Mouse (Mus musculus): Measurements from ENCODE around the gene Chmp1a.
"Not testable (repeated sequence)": the region's sequence is repeated elsewhere in the genome, so short reads cannot be mapped to it uniquely, and the experiment has no call there.

Gene Chmp1a

DNA sequence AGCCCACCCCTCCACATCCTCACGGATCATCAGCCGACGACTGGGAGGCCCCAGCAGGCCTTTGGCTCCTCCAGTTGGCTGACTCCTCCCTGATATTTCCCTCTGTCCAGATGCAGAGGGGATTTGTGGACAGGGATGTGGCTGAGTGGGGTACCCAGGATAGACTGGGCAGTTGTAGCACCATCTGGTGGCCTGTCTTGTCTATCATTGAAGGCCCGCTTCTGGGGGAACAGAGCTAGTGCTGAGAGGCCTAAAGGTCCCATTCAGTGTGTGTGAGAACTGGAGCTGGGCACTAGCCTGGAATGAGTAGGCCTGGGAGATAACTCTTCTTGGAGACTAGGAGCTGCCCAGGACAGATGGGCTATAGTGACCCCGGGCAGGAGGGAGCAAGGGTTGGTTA is 19.2 kb upstream of the Chmp1a start:
- no peak for DNase-seq (ENCODE audit: low spot score)

DNA sequence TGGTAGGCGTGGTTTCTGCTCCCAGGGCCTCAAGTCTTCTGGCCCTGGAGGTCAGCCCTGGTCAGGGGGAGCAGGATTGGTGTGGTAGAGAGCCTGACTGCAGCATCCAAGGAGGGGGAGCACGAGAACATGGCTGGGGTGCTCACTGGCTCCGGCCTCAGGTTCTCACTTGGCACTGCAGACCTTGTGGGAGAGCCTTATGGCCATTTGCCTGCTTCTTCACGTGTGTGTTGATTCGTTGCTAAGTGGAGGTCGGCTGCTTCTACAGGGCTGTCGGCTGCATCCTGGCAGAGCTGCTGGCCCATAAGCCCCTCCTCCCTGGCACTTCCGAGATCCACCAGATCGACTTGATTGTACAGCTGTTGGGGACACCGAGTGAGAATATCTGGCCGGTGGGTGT is 17.8 kb upstream of the Chmp1a start:
- DNase-seq (ENCODE audit: low spot score), result not testable (repeated sequence)

DNA sequence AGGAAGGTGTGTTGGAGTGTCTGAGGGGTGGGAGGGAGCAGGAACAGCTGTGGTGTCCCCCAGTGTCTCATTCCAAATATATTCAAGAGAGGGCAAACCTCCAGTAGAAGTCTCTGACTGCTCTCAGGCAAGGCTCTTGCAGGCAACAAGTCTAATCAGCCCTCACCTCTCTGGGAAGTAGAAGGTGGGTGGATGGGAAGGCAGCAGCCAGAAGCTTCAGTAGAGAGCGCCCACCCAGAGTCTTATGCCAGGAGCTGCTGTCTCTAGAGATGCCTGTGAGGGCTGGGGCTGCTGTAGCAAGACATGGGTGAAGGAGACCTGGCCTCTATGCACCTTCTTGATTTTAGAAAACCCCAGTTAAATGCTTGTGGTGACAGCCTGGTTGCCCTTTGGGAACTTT is 15.9 kb upstream of the Chmp1a start:
- DNase-seq (ENCODE audit: low spot score), result no peak

DNA sequence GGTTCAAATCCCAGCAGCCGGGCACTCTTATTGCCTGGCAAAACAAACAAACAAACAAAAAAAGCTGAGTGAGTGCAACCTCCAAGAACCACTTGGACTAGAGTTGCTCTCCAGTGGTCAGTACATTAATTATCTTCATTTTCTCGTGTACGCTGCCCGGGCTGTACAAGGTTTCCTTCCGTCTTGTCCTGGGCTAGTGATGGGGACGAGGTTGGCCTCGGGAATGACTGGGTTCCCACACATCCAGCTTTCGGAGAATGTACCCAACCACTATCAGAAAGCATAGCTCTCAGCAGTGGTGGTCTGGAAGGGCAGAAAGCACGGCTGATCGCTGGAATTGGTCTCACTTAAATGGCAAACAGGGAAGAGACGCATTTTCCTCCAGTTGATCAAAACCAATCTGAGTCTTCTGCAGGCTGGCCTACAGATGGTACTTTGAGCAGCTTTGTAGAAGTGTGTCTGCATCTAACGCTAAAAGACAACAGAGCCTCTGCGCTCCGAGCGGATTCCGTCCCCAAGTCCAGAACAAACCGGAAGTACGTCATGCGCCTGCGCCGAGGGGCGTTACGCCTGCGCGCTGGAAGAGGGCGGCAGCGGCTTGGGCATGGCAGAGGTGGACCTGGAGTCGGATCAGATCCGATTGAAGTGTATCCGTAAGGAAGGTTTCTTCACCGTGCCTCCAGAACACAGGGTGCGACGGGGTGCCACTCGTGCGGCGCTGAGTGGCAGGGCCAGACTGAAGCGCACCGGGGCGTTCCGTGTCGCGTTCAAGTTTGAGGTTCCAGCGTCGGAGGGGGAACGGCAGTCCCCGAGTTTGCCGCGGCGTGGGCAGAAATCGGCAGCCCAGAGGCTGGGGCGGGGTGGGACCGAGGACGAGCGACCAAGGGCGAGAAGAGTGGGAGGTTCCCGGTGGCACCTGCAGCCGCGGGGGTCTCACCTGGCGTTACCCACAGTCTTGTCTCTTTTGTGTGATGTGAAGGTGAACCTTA is 12.0 kb upstream of the Chmp1a start, which contains the start of gene Cdk10:
Gene Cdk10 (plus strand): TSS at position 565 of the 989 bp plus-strand sequence.
- peak; percentile 95 for DNase-seq (ENCODE audit: low spot score)

DNA sequence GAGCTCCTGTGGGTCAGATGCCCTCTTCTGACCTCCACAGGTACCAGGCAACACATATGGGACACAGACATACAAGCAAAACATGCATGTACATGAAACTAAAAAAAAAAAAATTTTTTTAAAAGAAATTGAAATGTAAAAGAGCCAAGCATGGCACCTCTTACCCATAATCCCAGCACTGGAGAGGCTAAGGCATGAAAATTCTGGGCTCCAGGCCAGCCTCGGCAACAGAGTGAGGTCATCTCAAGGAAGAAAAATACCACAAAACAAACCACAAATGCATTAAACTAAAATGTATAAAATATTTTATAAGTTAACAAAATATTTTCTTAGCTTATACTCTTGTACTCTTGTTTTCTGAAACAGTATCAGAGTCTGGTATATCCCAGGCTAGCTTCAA is 8.4 kb upstream of the Chmp1a start:
- DNase-seq (ENCODE audit: low spot score), result no peak

DNA sequence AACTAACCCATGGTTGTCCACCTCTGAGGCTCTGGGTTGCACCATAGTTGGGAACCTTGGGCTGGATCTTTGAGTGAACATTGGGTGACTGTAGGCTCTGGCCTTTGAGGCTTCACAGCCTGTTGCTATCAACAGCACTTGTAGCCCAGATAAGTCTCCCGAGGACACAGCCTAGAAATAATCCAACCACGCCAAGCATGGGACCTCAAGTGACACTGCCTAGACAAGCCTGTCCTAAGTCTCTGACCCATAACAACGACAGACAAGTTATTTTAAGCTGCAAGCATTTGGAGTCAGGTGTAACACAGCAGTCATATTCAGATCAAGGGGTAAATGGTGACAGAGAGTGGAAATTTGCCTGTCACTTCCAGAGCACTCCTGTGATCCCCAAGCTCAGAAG is 2.9 kb upstream of the Chmp1a start:
- no peak for DNase-seq (ENCODE audit: low spot score)

DNA sequence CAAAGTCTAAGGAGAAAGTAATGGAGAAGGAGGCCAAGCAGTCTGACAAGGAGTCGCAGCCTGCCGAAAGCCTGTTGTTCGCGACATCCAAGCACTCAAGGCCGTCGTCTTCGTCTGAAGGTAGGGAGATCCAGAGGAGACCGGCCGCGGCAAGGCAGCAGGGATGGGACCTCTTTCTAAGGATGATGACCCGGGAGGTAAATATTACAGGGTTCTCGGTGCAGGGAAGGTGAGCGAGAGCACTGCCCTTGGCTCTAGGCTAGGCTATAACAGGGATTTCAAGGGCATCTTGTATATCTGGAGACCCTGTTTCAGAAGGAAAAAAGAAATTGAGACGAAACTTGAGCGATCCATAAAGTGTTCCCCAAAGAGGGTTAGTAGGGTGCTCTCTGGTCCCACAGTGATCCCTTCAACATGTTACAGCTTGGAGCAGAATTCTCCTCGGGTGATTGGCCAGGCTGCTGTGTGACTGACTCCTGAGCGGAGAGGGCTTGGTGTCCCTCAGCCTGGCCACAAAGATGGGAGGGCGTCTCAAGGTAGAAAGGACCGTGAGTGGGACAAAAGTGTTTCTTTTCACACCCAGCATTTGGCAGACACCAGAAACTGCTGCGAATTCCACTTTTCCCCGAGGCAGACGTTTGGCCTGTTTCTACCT is 682 bp upstream of the Chmp1a start:
- DNase-seq (ENCODE audit: low spot score), result no peak

DNA sequence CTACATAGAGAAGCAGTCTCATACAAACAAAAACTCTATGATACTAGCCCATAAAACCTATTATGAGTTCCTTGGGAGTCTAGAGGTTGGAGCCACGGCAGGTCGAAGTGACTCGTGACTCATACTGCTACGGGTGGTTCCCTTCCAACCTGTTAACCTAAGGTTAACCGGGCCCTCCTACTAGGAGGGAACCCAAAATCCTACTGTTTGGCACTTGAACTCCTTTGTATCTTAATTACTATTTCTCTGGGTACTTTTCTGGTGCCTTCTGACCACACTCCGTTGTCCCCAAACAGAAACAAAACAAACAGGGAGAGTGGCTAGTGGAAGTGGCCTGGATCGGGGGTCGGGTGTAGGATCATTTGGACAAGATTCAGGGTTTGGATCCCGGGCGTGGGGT is 687 bp downstream of the Chmp1a start:
- DNase-seq (ENCODE audit: low spot score), result no peak

DNA sequence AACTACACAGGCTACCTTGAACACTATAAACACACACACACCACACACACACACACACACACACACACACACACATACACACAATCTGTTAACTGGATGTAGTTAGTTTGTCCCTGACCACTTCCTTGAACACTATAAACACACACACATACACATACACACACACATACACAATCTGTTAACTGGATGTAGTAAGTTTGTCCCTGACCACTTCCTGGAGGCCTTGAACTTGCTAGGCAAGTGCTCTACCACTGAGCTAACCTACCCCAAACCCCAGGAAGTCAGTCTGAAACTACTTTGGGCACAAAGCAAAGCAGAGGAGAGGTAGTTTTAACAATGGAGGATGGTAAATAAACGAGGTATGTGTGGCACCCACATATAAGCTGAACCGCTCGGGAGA is 9.0 kb downstream of the Chmp1a start:
- DNase-seq (ENCODE audit: low spot score), result no peak

DNA sequence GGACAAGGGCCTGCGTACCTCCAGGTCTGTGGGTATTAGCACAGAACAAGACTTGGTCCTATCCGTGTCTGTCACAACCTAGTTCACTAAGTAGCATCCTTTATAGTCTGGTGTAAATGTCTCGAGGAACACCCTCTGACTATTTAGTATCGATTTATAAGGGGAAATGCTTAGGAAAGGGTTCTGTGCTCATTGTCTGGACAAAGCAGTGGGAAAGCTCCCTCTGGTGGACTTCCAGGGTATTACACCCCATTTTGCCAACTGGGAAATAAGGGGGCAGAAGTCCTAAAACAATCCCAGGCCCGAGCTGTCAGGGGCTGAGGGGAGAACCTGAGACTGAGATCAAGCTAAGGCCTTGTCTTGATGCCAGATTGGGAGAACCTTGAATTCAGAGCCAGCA is 10.3 kb downstream of the Chmp1a start:
- DNase-seq (ENCODE audit: low spot score), result peak; percentile 87

DNA sequence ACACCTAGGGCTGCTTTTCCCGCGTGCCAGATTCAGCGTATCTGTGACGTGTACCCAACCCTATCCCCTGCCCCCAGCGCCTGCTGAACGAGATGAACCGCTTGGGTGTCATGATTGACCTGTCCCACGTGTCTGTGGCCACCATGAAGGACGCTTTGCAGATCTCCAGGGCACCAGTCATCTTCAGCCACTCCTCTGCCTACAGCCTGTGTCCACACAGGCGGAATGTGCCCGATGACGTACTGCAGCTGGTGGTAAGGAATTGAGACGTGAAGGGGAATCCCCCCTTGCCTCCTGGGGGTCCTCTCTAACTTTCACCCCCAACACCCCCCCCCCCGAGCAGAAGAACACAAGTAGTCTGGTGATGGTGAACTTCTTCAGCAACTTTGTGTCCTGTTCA is 12.7 kb downstream of the Chmp1a start:
- no peak for DNase-seq (ENCODE audit: low spot score)

DNA sequence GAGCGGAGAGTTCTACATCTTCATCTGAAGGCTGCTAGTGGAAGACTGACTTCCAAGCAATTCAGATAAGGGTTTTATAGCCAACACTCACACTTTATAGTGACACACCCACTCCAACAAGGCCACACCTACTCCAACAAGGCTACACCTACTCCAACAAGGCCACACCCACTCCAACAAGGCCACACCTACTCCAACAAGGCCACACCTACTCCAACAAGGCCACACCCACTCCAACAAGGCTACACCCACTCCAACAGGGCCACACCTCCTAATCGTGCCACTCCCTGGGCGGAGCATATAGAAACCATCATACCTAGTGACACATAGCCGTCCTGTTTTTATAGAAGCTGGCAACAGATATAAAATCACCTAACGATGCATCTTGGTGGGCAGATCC is 15.5 kb downstream of the Chmp1a start:
- DNase-seq (ENCODE audit: low spot score), result not testable (repeated sequence)

DNA sequence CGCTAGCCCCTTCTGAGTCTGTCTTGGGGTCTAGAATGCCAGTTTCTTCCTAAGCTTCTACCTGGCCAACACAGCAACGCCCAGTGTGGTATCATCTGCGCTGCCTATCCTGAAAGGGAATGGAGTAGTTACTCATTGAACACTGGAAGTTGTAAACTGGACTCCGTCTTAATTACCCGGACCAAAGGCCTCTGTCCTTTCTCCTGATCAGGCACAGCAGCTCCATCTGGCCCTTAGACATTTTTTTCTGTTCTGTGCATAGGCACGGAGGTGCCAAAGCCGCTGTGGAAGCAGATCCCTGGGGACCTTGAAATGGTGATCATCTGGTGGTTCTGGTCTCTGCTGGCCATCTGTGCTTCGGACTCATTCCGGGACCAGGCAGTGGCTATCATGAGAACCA is 18.8 kb downstream of the Chmp1a start:
- DNase-seq (ENCODE audit: low spot score), result no peak

DNA sequence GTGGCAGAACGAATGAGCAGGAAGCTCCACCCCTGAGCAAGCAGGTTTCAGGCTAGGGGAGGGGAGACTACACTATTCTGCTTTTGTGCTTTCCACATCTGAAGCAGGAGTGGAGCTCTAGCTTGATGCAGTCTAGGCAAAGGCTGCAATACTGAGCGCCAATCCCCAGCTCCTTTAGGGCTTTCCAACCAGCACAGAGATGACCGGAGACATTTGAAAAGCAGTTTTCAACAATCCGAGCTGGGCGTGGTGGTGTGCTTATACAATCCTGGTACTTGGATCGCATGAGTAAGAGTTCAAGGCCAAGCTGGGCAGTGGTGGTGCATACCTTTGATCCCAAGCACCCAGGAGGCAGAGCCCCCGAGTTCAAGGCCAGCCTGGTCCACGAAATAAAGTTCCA is 20.7 kb downstream of the Chmp1a start:
- DNase-seq (ENCODE audit: low spot score), result no peak

DNA sequence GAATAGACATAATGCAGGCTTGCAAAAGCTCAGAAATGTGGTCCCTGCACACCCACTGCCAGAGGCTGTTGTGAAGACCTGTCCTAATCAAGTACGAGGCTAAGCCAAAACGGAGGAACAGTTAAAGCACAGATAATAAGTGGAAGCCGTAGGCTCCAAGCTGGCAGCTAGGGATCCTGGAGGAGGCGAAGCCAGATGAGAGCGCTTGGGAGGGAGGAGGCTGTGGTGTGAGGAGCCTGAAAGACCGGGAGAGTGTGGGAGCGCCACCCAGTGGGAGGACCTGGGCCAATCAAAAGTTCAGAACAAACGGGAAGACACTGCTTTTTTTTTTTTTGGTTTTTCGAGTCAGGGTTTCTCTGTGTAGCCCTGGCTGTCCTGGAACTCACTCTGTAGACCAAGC is 21.9 kb downstream of the Chmp1a start:
- DNase-seq (ENCODE audit: low spot score), result peak; percentile 92

DNA sequence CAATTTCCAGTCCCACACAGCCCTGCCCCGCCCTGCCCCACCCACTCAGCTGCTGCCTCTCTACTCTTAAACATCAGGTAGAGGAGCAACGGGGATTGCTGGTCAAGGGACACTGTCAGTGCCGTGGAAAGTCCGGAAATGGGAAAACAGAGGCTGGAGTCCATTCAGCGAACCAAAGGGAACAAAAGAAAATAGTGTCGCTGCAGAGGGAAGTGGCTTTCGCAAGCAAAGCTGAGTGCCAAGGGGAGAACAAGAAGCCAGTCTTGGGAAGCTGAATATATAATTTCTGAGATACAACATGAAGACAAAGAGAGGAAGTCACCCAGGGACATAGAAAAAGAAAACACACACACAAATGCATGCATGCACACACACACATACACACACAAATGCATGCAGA is 23.7 kb downstream of the Chmp1a start:
- no peak for DNase-seq (ENCODE audit: low spot score)

DNA sequence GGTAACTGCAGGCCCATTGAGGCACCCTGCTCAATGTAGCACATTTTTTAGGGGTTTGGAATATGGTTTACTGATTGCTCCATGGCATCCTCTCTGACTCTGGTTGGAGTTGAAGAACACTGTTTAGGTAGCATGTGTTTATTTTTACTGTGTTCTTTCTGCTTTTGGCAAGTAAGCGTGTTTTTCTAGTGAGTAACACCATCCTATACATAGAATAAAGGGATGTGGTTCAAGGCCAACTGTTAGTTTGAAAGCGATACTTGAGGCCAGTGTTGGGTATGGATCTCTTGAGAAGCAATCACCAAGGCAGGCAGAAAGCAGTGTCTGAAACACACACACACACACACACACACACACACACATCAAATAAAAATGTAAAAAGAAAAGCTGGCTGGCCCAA is 24.6 kb downstream of the Chmp1a start:
- DNase-seq (ENCODE audit: low spot score), result no peak

DNA sequence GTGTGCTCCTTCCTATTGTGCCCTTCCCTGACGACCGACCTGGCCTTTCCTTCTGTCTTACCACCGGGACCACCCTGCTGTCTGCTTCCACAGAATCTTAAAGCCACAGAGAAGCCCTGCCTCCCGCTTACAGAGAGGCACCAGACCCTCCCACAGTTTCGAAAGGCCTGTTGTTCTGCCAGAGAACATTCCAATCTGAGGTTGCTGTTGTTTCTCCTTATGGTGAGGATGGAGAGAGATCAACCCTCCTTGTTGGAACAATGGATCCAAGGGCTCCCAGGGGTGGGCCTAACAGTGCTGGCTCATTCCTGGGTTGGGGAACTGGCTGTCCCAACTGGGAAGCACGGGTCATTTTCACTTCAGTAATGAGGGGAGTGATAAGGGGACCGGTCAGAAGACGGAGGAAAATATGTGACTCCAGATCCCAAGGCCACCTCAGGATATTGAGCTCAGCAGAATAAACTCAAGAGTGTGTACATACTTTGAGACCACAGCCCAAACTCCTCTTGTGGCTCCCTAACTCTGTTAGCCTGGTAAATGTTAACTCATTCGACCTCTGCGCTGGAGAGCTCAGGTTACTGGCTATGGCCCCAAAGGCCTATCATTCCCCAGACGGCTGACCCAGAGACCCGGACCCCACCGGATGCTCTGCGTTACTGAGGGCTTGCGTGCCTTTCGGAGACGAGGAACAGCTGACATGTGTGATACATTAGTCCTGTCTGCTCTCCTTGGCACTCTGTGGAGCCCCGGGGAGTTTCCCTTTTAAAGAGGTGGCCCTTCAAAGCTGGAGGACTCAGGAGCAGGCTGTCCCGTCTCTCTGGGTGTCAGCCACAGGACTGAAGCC is 26.8 kb downstream of the Chmp1a start, which contains the start of gene Dpep1:
Gene Dpep1 (plus strand): TSS at position 677 of the 844 bp plus-strand sequence.
- peak; percentile 58 for DNase-seq (ENCODE audit: low spot score)

DNA sequence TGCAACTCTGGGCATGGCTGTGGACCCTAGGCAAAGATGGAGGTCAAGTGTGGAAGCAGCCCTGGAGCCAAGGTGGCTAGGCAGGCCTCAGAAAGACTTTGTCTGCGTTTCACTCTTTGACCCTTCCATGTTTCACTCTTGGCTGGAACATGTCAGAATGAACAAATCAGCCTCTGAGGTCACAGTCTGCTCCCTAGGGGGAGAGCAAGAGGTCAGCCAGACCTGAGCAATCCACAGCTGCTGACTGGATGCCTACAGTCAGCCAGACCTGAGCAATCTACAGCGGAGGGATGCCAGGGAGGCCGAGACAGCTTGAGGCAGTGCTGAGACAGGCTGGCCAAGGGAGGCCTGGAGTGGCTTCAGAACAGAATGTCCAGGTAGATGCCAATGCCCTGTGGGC is 31.2 kb downstream of the Chmp1a start:
- peak; percentile 73 for DNase-seq (ENCODE audit: low spot score)

DNA sequence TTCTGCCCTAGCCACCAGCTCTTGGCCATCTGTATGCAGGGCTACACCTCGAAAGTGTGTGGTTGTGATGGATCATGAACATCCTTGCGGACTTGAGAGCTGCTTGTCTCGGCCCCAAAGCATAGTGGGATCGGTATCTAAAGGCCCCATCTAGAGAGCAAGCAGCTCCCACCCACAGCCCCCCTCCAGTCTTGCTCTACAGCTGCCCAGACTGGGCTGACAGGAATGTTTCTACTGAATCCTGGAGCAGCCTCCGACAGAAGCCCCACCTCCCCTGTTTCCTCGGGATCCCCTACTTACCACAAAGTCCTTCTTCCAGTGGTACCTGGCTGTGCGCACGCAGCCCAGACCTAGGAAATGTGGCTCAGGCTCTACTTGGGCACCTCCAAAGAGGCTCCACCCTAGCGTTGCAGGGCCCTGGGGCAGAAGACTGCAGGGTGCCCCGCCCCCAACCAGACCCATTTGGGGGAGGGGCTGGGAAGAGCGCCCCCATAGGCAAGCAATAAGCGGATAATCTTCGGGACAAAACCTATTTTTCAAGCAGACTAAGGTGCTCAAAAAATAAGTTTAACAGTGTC is 54.6 kb downstream of the Chmp1a start, which contains the start of gene Sult5a1:
Gene Sult5a1 (minus strand): TSS at position 428 of the 578 bp plus-strand sequence.
- no peak for DNase-seq (ENCODE audit: low spot score)

DNA sequence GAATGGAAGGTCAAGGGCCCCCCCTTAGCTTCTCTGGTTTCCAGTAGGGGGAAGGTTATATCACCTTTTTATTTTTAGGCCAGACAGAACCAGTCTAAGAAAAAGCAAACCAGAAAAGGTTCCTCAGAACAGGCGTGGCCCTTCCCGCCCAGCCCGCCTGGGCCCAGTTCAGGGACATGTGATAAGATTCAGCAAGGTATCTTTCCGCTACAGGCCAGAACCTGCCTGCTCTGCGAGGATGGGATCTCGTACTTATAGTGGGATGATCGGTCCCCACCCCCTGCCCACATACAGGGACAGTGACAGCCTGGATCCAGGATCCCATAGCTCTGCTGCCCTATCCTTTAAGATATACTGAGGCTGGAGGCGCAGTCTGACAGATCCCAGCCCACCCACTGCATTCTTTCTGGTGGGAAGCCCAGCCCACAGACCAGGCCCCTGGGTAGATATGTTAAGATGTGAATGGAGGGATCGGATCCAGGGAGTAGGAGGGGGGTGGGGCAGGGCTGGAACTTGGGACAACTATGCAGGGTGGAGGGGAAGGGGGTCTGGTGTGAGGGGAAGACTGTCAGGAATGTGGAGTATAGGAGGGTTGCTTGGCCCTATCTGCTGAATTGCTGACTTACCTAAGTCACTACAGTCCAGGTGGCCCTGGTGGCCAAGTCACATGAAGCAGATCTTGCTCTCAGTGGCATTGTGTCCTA is 56.3 kb downstream of the Chmp1a start:
- DNase-seq (ENCODE audit: low spot score), result no peak
